Mouse (Mus musculus) MEL (cell line): ENCODE measurements around the gene Irf2bp2. TPM values are rescaled to one million over a fixed set of nuclear protein-coding genes. Genes with fewer than 3 reads are reported as not detected.

Source experiments
- DNase-seq: peaks from one replicate; pipeline ENCODE4 v3.0.0; 2011; ENCODE audit warnings: low read depth, low spot score
- H3K27ac ChIP-seq: 2 replicates; pipeline ENCODE4 v1.5.1; 2012; ENCODE audit warnings: low read depth, mild to moderate bottlenecking, control low read depth, low read length, moderate library complexity; ENCODE audit not compliant: control insufficient read depth
- H3K27me3 ChIP-seq, 2 experiments: fragments of 150-350 bp in 1 of 2; sonication (generic) in 1 of 2; 2 replicates each; pipeline ENCODE4 v1.6.1; 2012; ENCODE audit warnings: low read length in 2 of 2, mild to moderate bottlenecking in 2 of 2, improper control_type of control experiment in 1 of 2, moderate library complexity in 1 of 2; ENCODE audit not compliant: insufficient read depth in 2 of 2, control insufficient read depth in 1 of 2
- H3K36me3 ChIP-seq, 2 experiments: 2 replicates each; pipeline ENCODE4 v1.6.1; 2012 to 2014; ENCODE audit warnings: low read length in 2 of 2, improper control_type of control experiment in 1 of 2, inconsistent platforms in 1 of 2, mild to moderate bottlenecking in 1 of 2; ENCODE audit not compliant: insufficient read depth in 2 of 2, control insufficient read depth in 1 of 2
- H3K4me1 ChIP-seq, 2 experiments: fragments of 150-350 bp in 1 of 2; sonication (generic) in 1 of 2; 2 replicates each; pipeline ENCODE4 v1.6.1; 2012; ENCODE audit warnings: low read length in 2 of 2, improper control_type of control experiment in 1 of 2, mild to moderate bottlenecking in 1 of 2; ENCODE audit not compliant: insufficient read depth in 2 of 2, control insufficient read depth in 1 of 2
- H3K4me3 ChIP-seq, 2 experiments: fragments of 150-350 bp in 1 of 2; sonication (generic) in 1 of 2; 2 replicates each; pipeline ENCODE4 v1.5.1; 2012; ENCODE audit warnings: low read depth in 2 of 2, low read length in 2 of 2, mild to moderate bottlenecking in 2 of 2, moderate library complexity in 2 of 2, control low read depth in 1 of 2, improper control_type of control experiment in 1 of 2; ENCODE audit not compliant: control insufficient read depth in 1 of 2, insufficient read depth in 1 of 2
- H3K79me2 ChIP-seq: 2 replicates; pipeline ENCODE4 v1.6.1; 2012; ENCODE audit warnings: mild to moderate bottlenecking, low read length, moderate library complexity; ENCODE audit not compliant: control insufficient read depth, poor library complexity, insufficient read depth
- H3K9ac ChIP-seq: 2 replicates; pipeline ENCODE4 v1.6.1; 2012; ENCODE audit warnings: low read depth, mild to moderate bottlenecking, control low read depth, low read length, moderate library complexity; ENCODE audit not compliant: control insufficient read depth, poor library complexity, severe bottlenecking
- H3K9me3 ChIP-seq: fragments of 150-350 bp; sonication (generic); replicated peaks from 2 replicates; pipeline ENCODE4 v1.6.1; 2012; ENCODE audit warnings: mild to moderate bottlenecking, low read length, improper control_type of control experiment, moderate library complexity; ENCODE audit not compliant: insufficient read depth
- BHLHE40 ChIP-seq: IDR thresholded peaks from 2 replicates; pipeline ENCODE4 v1.6.1; 2012; ENCODE audit warnings: low read depth, mild to moderate bottlenecking, inconsistent platforms, low read length, improper control_type of control experiment, borderline replicate concordance
- CHD1 ChIP-seq: IDR thresholded peaks from 2 replicates; pipeline ENCODE4 v1.6.1; 2012; ENCODE audit warnings: low read depth, mild to moderate bottlenecking, inconsistent platforms, low read length, improper control_type of control experiment
- CTCF ChIP-seq, 3 experiments: IDR thresholded peaks in 2 of 3; conservative IDR thresholded peaks in 1 of 3; 2 replicates each; pipeline ENCODE4 v1.5.1; 2011 to 2012; ENCODE audit warnings: low read length in 3 of 3, low read depth in 2 of 3, mild to moderate bottlenecking in 2 of 3, improper control_type of control experiment in 1 of 3, inconsistent platforms in 1 of 3, mixed read lengths in 1 of 3, moderate library complexity in 1 of 3; ENCODE audit not compliant: control insufficient read depth in 1 of 3, insufficient read depth in 1 of 3, poor library complexity in 1 of 3, severe bottlenecking in 1 of 3
- E2F4 ChIP-seq: IDR thresholded peaks from 2 replicates; pipeline ENCODE4 v1.6.1; 2011; ENCODE audit warnings: low read depth, low read length, improper control_type of control experiment, borderline replicate concordance
- ELF1 ChIP-seq: IDR thresholded peaks from 2 replicates; pipeline ENCODE4 v1.6.1; 2014; ENCODE audit warnings: low read depth, mild to moderate bottlenecking, inconsistent platforms, low read length, improper control_type of control experiment, moderate library complexity
- EP300 ChIP-seq, 2 experiments: IDR thresholded peaks; 2 replicates each; pipeline ENCODE4 v1.6.1; 2011; ENCODE audit warnings: improper control_type of control experiment in 2 of 2, low read length in 2 of 2, low read depth in 1 of 2, mild to moderate bottlenecking in 1 of 2
- ETS1 ChIP-seq: IDR thresholded peaks from 2 replicates; pipeline ENCODE4 v1.6.1; 2012; ENCODE audit warnings: low read depth, mild to moderate bottlenecking, inconsistent platforms, low read length, improper control_type of control experiment, moderate library complexity
- GABPA ChIP-seq: IDR thresholded peaks from 2 replicates; pipeline ENCODE4 v1.6.1; 2012; ENCODE audit warnings: low read depth, mild to moderate bottlenecking, inconsistent platforms, low read length, improper control_type of control experiment, moderate library complexity
- HCFC1 ChIP-seq: IDR thresholded peaks from 2 replicates; pipeline ENCODE4 v1.6.1; 2012; ENCODE audit warnings: low read depth, mild to moderate bottlenecking, inconsistent platforms, low read length, improper control_type of control experiment, moderate library complexity
- JUND ChIP-seq: IDR thresholded peaks from 2 replicates; pipeline ENCODE4 v1.6.1; 2011; ENCODE audit warnings: low read depth, mild to moderate bottlenecking, improper control_type of control experiment, low read length
- KAT2A ChIP-seq: conservative IDR thresholded peaks from 2 replicates; pipeline ENCODE4 v1.6.1; 2012; ENCODE audit warnings: low read depth, low read length, improper control_type of control experiment, inconsistent platforms
- MAX ChIP-seq: IDR thresholded peaks from 2 replicates; pipeline ENCODE4 v1.6.1; 2011; ENCODE audit warnings: low read length, improper control_type of control experiment
- MAZ ChIP-seq: IDR thresholded peaks from 2 replicates; pipeline ENCODE4 v1.6.1; 2012; ENCODE audit warnings: low read depth, mild to moderate bottlenecking, inconsistent platforms, low read length, improper control_type of control experiment
- MEF2A ChIP-seq: IDR thresholded peaks from 2 replicates; pipeline ENCODE4 v1.6.1; 2014; ENCODE audit warnings: low read depth, mild to moderate bottlenecking, inconsistent platforms, low read length, improper control_type of control experiment; ENCODE audit not compliant: poor library complexity, insufficient replicate concordance, severe bottlenecking; ENCODE audit errors: extremely low read depth
- MXI1 ChIP-seq: IDR thresholded peaks from 2 replicates; pipeline ENCODE4 v1.6.1; 2011; ENCODE audit warnings: mild to moderate bottlenecking, low read depth, low read length, improper control_type of control experiment
- MYC ChIP-seq: IDR thresholded peaks from 2 replicates; pipeline ENCODE4 v1.6.1; 2011; ENCODE audit warnings: low read depth, mild to moderate bottlenecking, low read length, improper control_type of control experiment, moderate library complexity
- NELFE ChIP-seq: IDR thresholded peaks from 2 replicates; pipeline ENCODE4 v1.6.1; 2011; ENCODE audit warnings: low read depth, low read length, improper control_type of control experiment
- NRF1 ChIP-seq: IDR thresholded peaks from 2 replicates; pipeline ENCODE4 v1.6.1; 2014; ENCODE audit warnings: low read depth, mild to moderate bottlenecking, inconsistent platforms, low read length, improper control_type of control experiment, moderate library complexity; ENCODE audit not compliant: poor library complexity, insufficient read depth, severe bottlenecking
- POLR2A ChIP-seq, 2 experiments: IDR thresholded peaks; 2 replicates each; pipeline ENCODE4 v1.6.1; 2011 to 2012; ENCODE audit warnings: low read length in 2 of 2, mild to moderate bottlenecking in 2 of 2, control low read depth in 1 of 2, improper control_type of control experiment in 1 of 2, low read depth in 1 of 2, moderate library complexity in 1 of 2; ENCODE audit not compliant: control insufficient read depth in 1 of 2, insufficient read depth in 1 of 2, poor library complexity in 1 of 2
- POLR2AphosphoS2 ChIP-seq: IDR thresholded peaks from 2 replicates; pipeline ENCODE4 v1.6.1; 2011; ENCODE audit warnings: low read length, improper control_type of control experiment
- POLR2AphosphoS5 ChIP-seq: IDR thresholded peaks from 2 replicates; pipeline ENCODE4 v1.6.1; 2012; ENCODE audit warnings: low read depth, borderline replicate concordance, mild to moderate bottlenecking, inconsistent platforms, low read length, moderate library complexity, mixed read lengths
- RCOR1 ChIP-seq: IDR thresholded peaks from 2 replicates; pipeline ENCODE4 v1.6.1; 2012; ENCODE audit warnings: low read depth, mild to moderate bottlenecking, inconsistent platforms, low read length, improper control_type of control experiment
- SIN3A ChIP-seq: IDR thresholded peaks from 2 replicates; pipeline ENCODE4 v1.6.1; 2012; ENCODE audit warnings: low read length, improper control_type of control experiment, inconsistent platforms
- SMC3 ChIP-seq: IDR thresholded peaks from 2 replicates; pipeline ENCODE4 v1.6.1; 2011; ENCODE audit warnings: low read depth, low read length, improper control_type of control experiment
- TBP ChIP-seq: IDR thresholded peaks from 2 replicates; pipeline ENCODE4 v1.8.0; 2011; ENCODE audit warnings: low read depth, low read length, improper control_type of control experiment
- TCF12 ChIP-seq: IDR thresholded peaks from 2 replicates; pipeline ENCODE4 v1.6.1; 2014; ENCODE audit warnings: low read depth, mild to moderate bottlenecking, inconsistent platforms, low read length, improper control_type of control experiment, moderate library complexity
- UBTF ChIP-seq: IDR thresholded peaks from 2 replicates; pipeline ENCODE4 v1.6.1; 2012; ENCODE audit warnings: low read depth, mild to moderate bottlenecking, inconsistent platforms, low read length, improper control_type of control experiment, moderate library complexity, borderline replicate concordance; ENCODE audit not compliant: insufficient read depth
- USF1 ChIP-seq: IDR thresholded peaks from 2 replicates; pipeline ENCODE4 v1.6.1; 2014; ENCODE audit warnings: low read depth, mild to moderate bottlenecking, inconsistent platforms, low read length, improper control_type of control experiment, moderate library complexity
- ZC3H11A ChIP-seq: IDR thresholded peaks from 2 replicates; pipeline ENCODE4 v1.6.1; 2012; ENCODE audit warnings: low read depth, mild to moderate bottlenecking, inconsistent platforms, low read length, improper control_type of control experiment
- ZMIZ1 ChIP-seq: IDR thresholded peaks from 2 replicates; pipeline ENCODE4 v1.6.1; 2012; ENCODE audit warnings: low read depth, mild to moderate bottlenecking, inconsistent platforms, low read length, improper control_type of control experiment, moderate library complexity
- ZNF384 ChIP-seq: IDR thresholded peaks from 2 replicates; pipeline ENCODE4 v1.6.1; 2012; ENCODE audit warnings: low read depth, mild to moderate bottlenecking, inconsistent platforms, low read length, improper control_type of control experiment
- polyA plus RNA-seq, 2 experiments: library from polyadenylated mRNA; stranded (reverse) in 1 of 2; unstranded in 1 of 2; fragments of >175 nt in 1 of 2; fragments of >200 nt in 1 of 2; gene quantifications; 2 replicates each; pipeline versions ENCODE4 v1.2.1 to v1.2.4; 2012; ENCODE audit warnings: low replicate concordance in 2 of 2, low read depth in 1 of 2; ENCODE audit not compliant: insufficient read length in 2 of 2, insufficient read depth in 1 of 2, missing spikeins in 1 of 2
- total RNA-seq: library from RNA; depleted of rRNA; stranded (reverse); fragments of 300-350 nt; gene quantifications from 2 replicates; pipeline ENCODE4 v1.2.3, GENCODE M21; 2012

Gene Irf2bp2
- total and polyA plus RNA-seq, 3 experiments, result 17.1 to 30.4 TPM; not detected in 1

DNA sequence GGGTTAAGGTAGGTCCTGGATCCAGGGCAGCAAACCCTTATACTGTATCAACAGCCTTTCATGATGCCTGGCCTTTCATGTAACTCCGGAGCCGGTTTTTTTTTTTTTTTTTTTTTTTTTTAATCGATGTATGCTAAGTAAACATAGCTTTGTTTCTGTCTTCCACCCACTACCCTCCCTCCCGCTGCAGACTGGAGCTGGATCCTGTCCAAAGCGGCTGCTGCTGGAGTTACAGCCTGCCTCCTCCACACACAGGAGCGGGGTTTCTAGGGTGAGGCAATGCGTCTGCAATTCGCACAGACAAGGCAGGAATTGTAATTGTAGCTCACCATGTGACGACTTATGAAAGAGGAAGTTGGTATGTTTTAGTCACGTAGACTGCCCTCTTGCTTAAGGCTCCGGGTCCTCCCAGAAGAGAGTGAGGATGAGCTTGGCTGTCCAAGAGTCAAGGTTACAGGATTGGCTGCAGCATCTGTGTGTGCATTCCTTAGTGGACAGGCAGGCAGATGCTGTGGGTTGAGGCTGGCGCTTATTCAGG lies 2.4 kb upstream of the Irf2bp2 start:
- Histone ChIP-seq H3K9me3 (no peaks in the 10 kb centered on the region), H3K36me3 (peaks cover under 1 to 30% of the 10 kb centered on the region in 2 experiments; a peak in 3 of 4 replicates), H3K4me3 (peak overlapping the region; percentile 72 to 88), H3K4me1 (peaks cover 16 to 32% of the 10 kb centered on the region in 2 experiments), H3K27me3 (no peaks in the 10 kb centered on the region), H3K27ac (peak overlapping the region; percentile 99), H3K79me2 (peaks cover 39% of the 10 kb centered on the region), H3K9ac (peak overlapping the region; percentile 94)
- peak; percentile 99 for DNase-seq
- TF ChIP-seq KAT2A, result peak; percentile 55
- peak; percentile 13; the same call in 1 of the 2 replicates for TF ChIP-seq BHLHE40
- TF ChIP-seq E2F4, result no peak
- TF ChIP-seq TBP, result peak; percentile 83
- peak; percentile 91 for TF ChIP-seq USF1
- TF ChIP-seq POLR2A (IDR thresholded peaks at IDR 0.05; ENCODE audit: control insufficient read depth in 1 of 2, insufficient read depth in 1 of 2, low read depth in 1 of 2, low read length in 2 of 2, poor library complexity in 1 of 2), result peak in 1 of 2 experiments; percentile 54; a peak in 1 of 4 replicates
- 0 out of 2 replicates have a peak, but pooled peaks have one; percentile 31 for TF ChIP-seq UBTF
- peak; percentile 95 for TF ChIP-seq MYC
- peak; percentile 21; the same call in 1 of the 2 replicates for TF ChIP-seq ZC3H11A
- TF ChIP-seq ZNF384, result peak; percentile 98
- TF ChIP-seq MAX, result peak; percentile 93
- TF ChIP-seq TCF12, result peak; percentile 66
- TF ChIP-seq POLR2AphosphoS5, result 0 out of 2 replicates have a peak, but pooled peaks have one; percentile 65
- peak; percentile 55 to 87 for TF ChIP-seq EP300 (IDR thresholded peaks at IDR 0.05; ENCODE audit: low read depth in 1 of 2, low read length in 2 of 2)
- peak; percentile 38; the same call in 1 of the 2 replicates for TF ChIP-seq RCOR1
- peak; percentile 67 for TF ChIP-seq ELF1
- TF ChIP-seq ZMIZ1, result peak; percentile 26; the same call in 1 of the 2 replicates
- peak; percentile 69 for TF ChIP-seq HCFC1
- TF ChIP-seq NRF1, result no peak
- TF ChIP-seq SMC3, result no peak
- TF ChIP-seq MEF2A, result no peak
- peak; percentile 85; the same call in 1 of the 2 replicates for TF ChIP-seq CHD1
- TF ChIP-seq MXI1, result peak; percentile 92
- TF ChIP-seq CTCF (IDR thresholded peaks at IDR 0.05 in 2 of 3, conservative IDR thresholded peaks at IDR 0.05 in 1 of 3; ENCODE audit: control insufficient read depth in 1 of 3, insufficient read depth in 1 of 3, low read depth in 2 of 3, low read length in 3 of 3, poor library complexity in 1 of 3, severe bottlenecking in 1 of 3), result no peak
- 0 out of 2 replicates have a peak, but pooled peaks have one; percentile 17 for TF ChIP-seq POLR2AphosphoS2
- no peak for TF ChIP-seq JUND
- peak; percentile 79 for TF ChIP-seq MAZ
- TF ChIP-seq ETS1, result peak; percentile 98
- peak; percentile 93 for TF ChIP-seq SIN3A
- peak; percentile 49 for TF ChIP-seq NELFE
- no peak for TF ChIP-seq GABPA
